Mouse (Mus musculus) ES-Bruce4 (cell line): ENCODE data around the gene Tnnt2.

Experiments used
- CTCF ChIP-seq: IDR thresholded peaks from one replicate; pipeline ENCODE4 v1.8.1; 2011; ENCODE audit warnings: low read depth, low read length
- EP300 ChIP-seq: IDR thresholded peaks from 2 replicates; pipeline ENCODE4 v1.6.1; 2011; ENCODE audit warnings: low read depth, low read length; ENCODE audit not compliant: insufficient read depth
- POLR2A ChIP-seq: IDR thresholded peaks from one replicate; pipeline ENCODE4 v1.8.1; 2011; ENCODE audit warnings: low read length; ENCODE audit not compliant: insufficient read depth

- TF ChIP-seq CTCF (no peak), POLR2A (no peak), EP300 (no peak)
These were observed 1.8 kb upstream of the Tnnt2 start for GRCm38 (mm10) chr1:135834206-135834859.
